Mouse (Mus musculus): ENCODE measurements around the gene Pidd1. TPM values are rescaled to one million over a fixed set of nuclear protein-coding genes. Genes with fewer than 3 reads are reported as not detected.

Pidd1 gene
- polyA plus RNA-seq, 1 experiment from 2014 or later, result 9.7 TPM

GRCm38 (mm10) chr7:141462333-141462821, 18.6 kb upstream of the Pidd1 start:
- WGBS (ENCODE audit: insufficient replicate concordance), result 21% methylated on average over 5 of the region's 5 CpGs
- Histone ChIP-seq H3K9me3 (replicated peaks; ENCODE audit: control insufficient read depth, low read length) (no peaks in the 10 kb centered on the region), H3K4me1 (ENCODE audit: control insufficient read depth, low read depth, low read length) (peaks cover 24% of the 10 kb centered on the region), H3K9ac (ENCODE audit: low read depth, low read length) (no peak overlapping the region), H3K36me3 (ENCODE audit: control insufficient read depth, insufficient read depth) (no peaks in the 10 kb centered on the region), H3K27me3 (ENCODE audit: control insufficient read depth, insufficient read depth, low read depth, low read length) (peaks cover 71% of the 10 kb centered on the region), H3K4me3 (ENCODE audit: low read depth, low read length) (peak overlapping the region; percentile 57), H3K27ac (ENCODE audit: low read length) (no peak overlapping the region; the same call in 1 of the 2 replicates), H3K4me2 (ENCODE audit: low read depth, low read length) (peak overlapping the region; percentile 68; the same call in 1 of the 2 replicates)
- no peak for ATAC-seq (ENCODE audit: low read depth)

DNA sequence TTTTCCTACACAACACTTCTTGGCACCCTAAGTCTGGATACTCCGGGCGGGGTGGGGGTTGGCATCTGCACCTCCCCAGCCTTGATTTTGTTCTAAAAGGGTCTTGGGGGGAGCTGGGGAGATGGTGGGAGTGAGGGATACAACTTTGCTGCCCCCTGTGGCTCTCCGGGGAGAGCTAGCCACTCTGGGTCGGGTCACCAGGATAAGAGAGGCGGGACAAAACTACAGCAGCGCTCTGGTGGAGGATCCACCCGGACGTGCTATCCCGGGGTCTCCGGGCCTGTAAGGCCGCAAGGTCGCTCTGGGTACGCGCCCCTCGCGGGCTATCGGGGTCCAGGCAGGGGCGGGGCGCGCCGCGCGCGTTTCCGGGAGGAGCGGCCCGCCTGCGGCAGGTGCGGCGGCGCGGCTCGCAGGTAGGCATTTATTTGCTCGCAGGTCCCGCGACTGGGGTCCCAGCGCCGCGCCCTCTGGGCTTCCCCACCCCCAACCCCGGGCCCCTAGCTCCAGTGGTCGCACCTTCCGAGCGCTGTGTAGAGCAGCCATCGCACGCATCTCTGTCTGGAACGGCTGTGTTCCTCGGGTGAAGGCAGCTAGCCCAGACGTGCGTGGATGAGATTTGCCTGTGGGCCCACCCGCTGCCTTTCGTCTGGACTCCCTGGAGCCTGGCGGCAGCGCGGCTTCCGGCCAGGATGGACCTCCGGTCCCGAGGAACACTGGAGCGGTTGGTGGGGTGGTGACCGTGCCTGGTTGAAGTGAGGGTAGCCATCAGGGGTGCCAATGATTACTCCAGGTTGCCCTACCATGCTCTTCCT, 17.9 kb upstream of the Pidd1 start:
- Histone ChIP-seq H3K9ac (ENCODE audit: low read depth, low read length) (peak overlapping the region; percentile 28; the same call in 1 of the 2 replicates), H3K4me2 (ENCODE audit: low read depth, low read length) (peak overlapping the region; percentile 68), H3K4me1 (ENCODE audit: control insufficient read depth, low read depth, low read length) (peaks cover 20% of the 10 kb centered on the region), H3K36me3 (ENCODE audit: control insufficient read depth, insufficient read depth) (no peaks in the 10 kb centered on the region), H3K27me3 (ENCODE audit: control insufficient read depth, insufficient read depth, low read depth, low read length) (peaks cover 71% of the 10 kb centered on the region), H3K4me3 (ENCODE audit: low read depth, low read length) (peak overlapping the region; percentile 57), H3K27ac (ENCODE audit: low read length) (no peak overlapping the region), H3K9me3 (replicated peaks; ENCODE audit: control insufficient read depth, low read length) (no peaks in the 10 kb centered on the region)
- WGBS (ENCODE audit: insufficient replicate concordance), result 3% methylated on average over 55 of the region's 59 CpGs
- ATAC-seq (ENCODE audit: low read depth), result no peak

DNA sequence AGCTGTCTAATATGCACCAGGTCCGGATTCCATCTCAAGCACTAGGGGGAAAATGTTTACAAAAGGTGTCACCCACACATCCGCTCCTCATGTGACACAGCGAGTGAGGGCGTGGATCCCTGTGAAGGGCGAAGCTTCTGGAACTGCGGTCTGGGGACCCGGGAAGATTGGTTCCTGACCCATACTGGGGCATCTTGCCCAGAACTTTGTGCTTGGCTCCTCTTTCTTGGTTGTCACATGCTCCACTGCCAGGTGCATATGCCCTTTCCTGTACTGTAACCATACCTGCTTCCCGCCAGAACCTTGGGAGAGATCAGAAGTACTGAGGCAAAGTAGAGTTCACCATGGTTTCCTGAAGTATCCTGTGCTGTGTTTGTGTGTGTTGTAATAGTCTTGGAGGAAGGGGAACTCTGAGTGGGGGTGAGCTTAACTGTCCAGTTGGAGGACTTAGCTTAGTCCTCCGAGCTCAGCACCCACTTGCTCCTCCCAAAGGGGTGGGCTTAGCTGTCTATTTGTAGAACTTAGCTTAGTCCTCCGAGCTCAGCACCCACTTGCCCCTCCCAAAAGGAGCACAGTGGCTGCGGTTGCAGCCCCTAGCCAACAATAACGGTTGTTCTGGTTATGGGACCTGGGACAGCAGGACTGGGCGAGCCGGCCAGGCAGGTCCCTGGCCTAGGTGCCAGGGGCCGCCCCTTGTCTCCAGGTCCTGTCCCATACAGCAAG, 16.7 kb upstream of the Pidd1 start, which contains the start of gene Cracr2b:
Cracr2b (plus strand) TSS at position 704 of the 723 bp plus-strand sequence.
- no peak for ATAC-seq (ENCODE audit: low read depth)
- H3K27me3 ChIP-seq (ENCODE audit: control insufficient read depth, insufficient read depth, low read depth, low read length), result peaks cover 59% of the 10 kb centered on the region
- peaks cover 28% of the 10 kb centered on the region for H3K4me1 ChIP-seq (ENCODE audit: control insufficient read depth, low read depth, low read length)
- H3K4me3 ChIP-seq (ENCODE audit: low read depth, low read length), result peak within 1 kb of the TSS; percentile 57
- no peaks in the 10 kb centered on the region for H3K36me3 ChIP-seq (ENCODE audit: control insufficient read depth, insufficient read depth)
- peak within 1 kb of the TSS; percentile 68 for H3K4me2 ChIP-seq (ENCODE audit: low read depth, low read length)
- peak within 1 kb of the TSS; percentile 28; the same call in 1 of the 2 replicates for H3K9ac ChIP-seq (ENCODE audit: low read depth, low read length)
- 59% methylated on average over 15 of the region's 15 CpGs for WGBS (ENCODE audit: insufficient replicate concordance)
- H3K9me3 ChIP-seq (replicated peaks; ENCODE audit: control insufficient read depth, low read length), result no peaks in the 10 kb centered on the region
- H3K27ac ChIP-seq (ENCODE audit: low read length), result no peak within 1 kb of the TSS

DNA sequence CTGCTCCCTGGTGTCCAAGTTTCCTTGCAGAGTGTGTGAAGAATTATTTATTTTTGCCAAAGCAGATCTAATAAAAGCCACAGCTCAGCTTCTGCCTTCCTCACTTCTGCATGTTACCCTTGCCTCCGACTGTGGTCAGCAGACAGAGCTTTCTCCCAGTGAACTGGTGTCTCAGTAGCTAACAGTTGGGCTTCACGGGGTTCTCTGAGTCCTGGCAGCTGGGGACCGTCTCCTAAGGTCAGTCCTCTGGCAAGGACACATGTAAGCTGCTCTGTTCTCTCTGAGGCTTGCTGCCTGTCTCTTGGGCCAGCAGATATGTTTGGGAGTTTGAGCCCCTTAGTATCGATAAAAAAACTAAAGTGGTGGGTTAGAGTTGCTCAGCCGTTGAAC, 16.2 kb upstream of the Pidd1 start:
- no peak for ATAC-seq (ENCODE audit: low read depth)

DNA sequence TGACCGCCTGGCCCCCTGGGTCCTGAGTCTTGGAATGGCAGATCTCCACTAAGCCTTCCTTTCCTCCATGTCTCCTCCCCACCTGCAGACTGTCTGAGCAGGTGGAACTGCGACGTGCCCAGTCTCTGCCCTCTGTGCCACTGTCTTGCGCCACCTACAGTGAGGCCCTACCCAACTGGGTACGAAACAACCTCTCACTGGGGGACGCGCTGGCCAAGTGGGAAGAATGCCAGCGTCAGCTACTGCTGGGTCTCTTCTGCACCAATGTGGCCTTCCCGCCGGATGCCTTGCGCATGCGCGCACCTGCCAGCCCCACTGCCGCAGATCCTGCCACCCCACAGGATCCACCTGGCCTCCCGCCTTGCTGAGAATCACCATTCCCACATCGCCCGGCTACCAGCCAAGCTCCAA, 15.5 kb upstream of the Pidd1 start:
- no peak overlapping the region for H3K4me3 ChIP-seq (ENCODE audit: low read depth, low read length)
- peaks cover 47% of the 10 kb centered on the region for H3K27me3 ChIP-seq (ENCODE audit: control insufficient read depth, insufficient read depth, low read depth, low read length)
- no peak overlapping the region for H3K4me2 ChIP-seq (ENCODE audit: low read depth, low read length)
- H3K4me1 ChIP-seq (ENCODE audit: control insufficient read depth, low read depth, low read length), result peaks cover 25% of the 10 kb centered on the region
- H3K36me3 ChIP-seq (ENCODE audit: control insufficient read depth, insufficient read depth), result no peaks in the 10 kb centered on the region
- no peak overlapping the region for H3K27ac ChIP-seq (ENCODE audit: low read length)
- WGBS (ENCODE audit: insufficient replicate concordance), result 83% methylated on average over 17 of the region's 17 CpGs
- no peak overlapping the region for H3K9ac ChIP-seq (ENCODE audit: low read depth, low read length)
- no peak for ATAC-seq (ENCODE audit: low read depth)
- H3K9me3 ChIP-seq (replicated peaks; ENCODE audit: control insufficient read depth, low read length), result no peaks in the 10 kb centered on the region

More for the DNA sequence above, 16.2 kb upstream of the Pidd1 start:
- Histone ChIP-seq H3K4me1 (ENCODE audit: control insufficient read depth, low read depth, low read length) (peaks cover 26% of the 10 kb centered on the region), H3K27ac (ENCODE audit: low read length) (no peak overlapping the region), H3K4me2 (ENCODE audit: low read depth, low read length) (no peak overlapping the region), H3K9ac (ENCODE audit: low read depth, low read length) (no peak overlapping the region), H3K27me3 (ENCODE audit: control insufficient read depth, insufficient read depth, low read depth, low read length) (peaks cover 54% of the 10 kb centered on the region), H3K4me3 (ENCODE audit: low read depth, low read length) (no peak overlapping the region), H3K36me3 (ENCODE audit: control insufficient read depth, insufficient read depth) (no peaks in the 10 kb centered on the region), H3K9me3 (replicated peaks; ENCODE audit: control insufficient read depth, low read length) (no peaks in the 10 kb centered on the region)
- 71% methylated on average over 5 of the region's 5 CpGs for WGBS (ENCODE audit: insufficient replicate concordance)

DNA sequence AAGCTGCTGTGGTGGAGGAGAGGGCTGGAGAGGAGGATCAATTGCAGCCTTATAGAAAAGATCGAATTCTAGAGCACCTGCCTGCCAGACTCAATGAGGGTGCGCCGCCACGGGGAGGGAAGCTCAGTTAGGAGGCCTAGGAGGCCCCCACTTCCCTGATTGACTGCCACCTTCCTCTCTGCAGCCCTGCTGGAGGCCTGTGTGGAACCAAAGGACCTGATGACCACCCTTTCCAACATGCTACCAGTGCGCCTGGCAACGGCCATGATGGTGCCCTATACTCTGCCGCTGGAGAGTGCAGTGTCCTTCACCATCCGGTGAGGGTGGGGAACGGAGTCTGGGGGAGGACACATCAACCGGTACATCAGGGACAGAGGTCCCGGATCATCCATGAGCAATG, 14.8 kb upstream of the Pidd1 start:
- peaks cover 40% of the 10 kb centered on the region for H3K27me3 ChIP-seq (ENCODE audit: control insufficient read depth, insufficient read depth, low read depth, low read length)
- 78% methylated on average over 11 of the region's 11 CpGs for WGBS (ENCODE audit: insufficient replicate concordance)

DNA sequence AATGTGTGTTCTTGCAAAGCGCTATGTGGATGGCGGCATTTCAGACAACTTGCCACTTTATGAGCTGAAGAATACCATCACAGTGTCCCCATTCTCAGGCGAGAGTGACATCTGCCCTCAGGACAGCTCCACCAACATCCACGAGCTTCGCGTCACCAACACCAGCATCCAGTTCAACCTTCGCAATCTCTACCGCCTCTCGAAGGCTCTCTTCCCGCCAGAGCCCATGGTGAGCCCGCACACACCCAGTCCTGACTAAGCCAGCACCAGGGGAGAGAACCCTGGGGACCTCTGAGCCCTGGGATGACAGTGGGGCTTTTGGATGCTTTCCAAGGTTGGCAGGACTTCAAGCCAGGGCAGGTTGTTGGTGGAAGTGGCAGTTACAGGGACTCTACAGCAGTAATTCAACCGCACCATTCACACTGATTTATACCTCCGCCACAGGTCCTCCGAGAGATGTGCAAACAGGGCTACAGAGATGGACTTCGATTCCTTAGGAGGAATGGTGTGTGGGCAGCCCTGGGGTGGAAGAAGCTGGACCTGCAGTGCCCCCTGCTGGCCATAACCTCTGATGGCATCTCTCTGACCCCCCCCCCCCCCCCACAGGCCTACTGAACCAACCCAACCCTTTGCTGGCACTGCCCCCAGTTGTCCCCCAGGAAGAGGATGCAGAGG, 14.3 kb upstream of the Pidd1 start:
- Histone ChIP-seq H3K9me3 (replicated peaks; ENCODE audit: control insufficient read depth, low read length) (no peaks in the 10 kb centered on the region), H3K4me1 (ENCODE audit: control insufficient read depth, low read depth, low read length) (peaks cover 24% of the 10 kb centered on the region), H3K4me3 (ENCODE audit: low read depth, low read length) (no peak overlapping the region), H3K4me2 (ENCODE audit: low read depth, low read length) (no peak overlapping the region), H3K9ac (ENCODE audit: low read depth, low read length) (no peak overlapping the region), H3K36me3 (ENCODE audit: control insufficient read depth, insufficient read depth) (no peaks in the 10 kb centered on the region), H3K27me3 (ENCODE audit: control insufficient read depth, insufficient read depth, low read depth, low read length) (peaks cover 35% of the 10 kb centered on the region), H3K27ac (ENCODE audit: low read length) (no peak overlapping the region)
- WGBS (ENCODE audit: insufficient replicate concordance), result 71% methylated on average over 15 of the region's 15 CpGs
- ATAC-seq (ENCODE audit: low read depth), result no peak

More for the DNA sequence above, 14.8 kb upstream of the Pidd1 start:
- H3K4me3 ChIP-seq (ENCODE audit: low read depth, low read length), result no peak overlapping the region
- peaks cover 24% of the 10 kb centered on the region for H3K4me1 ChIP-seq (ENCODE audit: control insufficient read depth, low read depth, low read length)
- no peak overlapping the region for H3K9ac ChIP-seq (ENCODE audit: low read depth, low read length)
- H3K36me3 ChIP-seq (ENCODE audit: control insufficient read depth, insufficient read depth), result no peaks in the 10 kb centered on the region
- H3K27ac ChIP-seq (ENCODE audit: low read length), result no peak overlapping the region
- H3K4me2 ChIP-seq (ENCODE audit: low read depth, low read length), result no peak overlapping the region
- H3K9me3 ChIP-seq (replicated peaks; ENCODE audit: control insufficient read depth, low read length), result no peaks in the 10 kb centered on the region
- no peak for ATAC-seq (ENCODE audit: low read depth)

GRCm38 (mm10) chr7:141457236-141457635, 13.4 kb upstream of the Pidd1 start:
- Histone ChIP-seq H3K9ac (ENCODE audit: low read depth, low read length) (no peak overlapping the region), H3K4me2 (ENCODE audit: low read depth, low read length) (no peak overlapping the region), H3K4me1 (ENCODE audit: control insufficient read depth, low read depth, low read length) (peaks cover 24% of the 10 kb centered on the region), H3K36me3 (ENCODE audit: control insufficient read depth, insufficient read depth) (no peaks in the 10 kb centered on the region), H3K27me3 (ENCODE audit: control insufficient read depth, insufficient read depth, low read depth, low read length) (peaks cover 26% of the 10 kb centered on the region), H3K27ac (ENCODE audit: low read length) (no peak overlapping the region), H3K4me3 (ENCODE audit: low read depth, low read length) (no peak overlapping the region), H3K9me3 (replicated peaks; ENCODE audit: control insufficient read depth, low read length) (no peaks in the 10 kb centered on the region)
- ATAC-seq (ENCODE audit: low read depth), result no peak
- 83% methylated on average over 14 of the region's 14 CpGs for WGBS (ENCODE audit: insufficient replicate concordance)

All from liver, embryonic 16.5 days (tissue).